Mouse (Mus musculus) kidney, postnatal 36 days (tissue): ENCODE data around the gene Cct8l1.

ENCODE experiments used
- DNase-seq, 2 experiments: peaks; one replicate each; pipeline ENCODE4 v3.0.0; 2021 to 2022; ENCODE audit warnings: mixed read lengths in 2 of 2

Cct8l1 gene

GRCm38 (mm10) chr5:25515767-25516166 is at the start of gene Cct8l1:
Cct8l1 (plus strand) TSS chr5:25516067.
- no peak for DNase-seq

GRCm38 (mm10) chr5:25472070-25472469 is 43.8 kb upstream of the Cct8l1 start:
- DNase-seq = peak in 1 of 2 experiments; percentile 11

- no peak for DNase-seq
Observed at GRCm38 (mm10) chr5:25475789-25476188, 40.1 kb upstream of the Cct8l1 start.

- no peak for DNase-seq
Observed at GRCm38 (mm10) chr5:25478863-25479262, 37.0 kb upstream of the Cct8l1 start.

- no peak for DNase-seq
Observed at GRCm38 (mm10) chr5:25496652-25497051, 19.2 kb upstream of the Cct8l1 start.

- DNase-seq = no peak
Observed at GRCm38 (mm10) chr5:25497369-25497719, 18.5 kb upstream of the Cct8l1 start.

- peak; percentile 48 to 78 for DNase-seq
Observed at GRCm38 (mm10) chr5:25497720-25498345, 18.0 kb upstream of the Cct8l1 start.

- DNase-seq = peak in 1 of 2 experiments; percentile 83
Observed at GRCm38 (mm10) chr5:25498346-25498820, 17.5 kb upstream of the Cct8l1 start, which contains the start of gene Kmt2c. Kmt2c (minus strand) TSS chr5:25498783.

- peak; percentile 77 to 89 for DNase-seq
Observed at GRCm38 (mm10) chr5:25498821-25499422, 16.9 kb upstream of the Cct8l1 start.

- DNase-seq = peak; percentile 97 to 99
Observed at GRCm38 (mm10) chr5:25499423-25500398, 16.2 kb upstream of the Cct8l1 start.

- DNase-seq = no peak
Observed at GRCm38 (mm10) chr5:25500686-25501085, 15.2 kb upstream of the Cct8l1 start.

GRCm38 (mm10) chr5:25506041-25506440 is 9.8 kb upstream of the Cct8l1 start:
- no peak for DNase-seq

- no peak for DNase-seq
Observed at GRCm38 (mm10) chr5:25516301-25516895, 531 bp downstream of the Cct8l1 start.

- no peak for DNase-seq
Observed at GRCm38 (mm10) chr5:25517550-25517949, 1.7 kb downstream of the Cct8l1 start.

- no peak for DNase-seq
Observed at GRCm38 (mm10) chr5:25519820-25520219, 4.0 kb downstream of the Cct8l1 start.

- no peak for DNase-seq
Observed at GRCm38 (mm10) chr5:25521461-25521860, 5.6 kb downstream of the Cct8l1 start.

GRCm38 (mm10) chr5:25526116-25526515 is 10.2 kb downstream of the Cct8l1 start:
- peak; percentile 15 to 32 for DNase-seq

- no peak for DNase-seq
Observed at GRCm38 (mm10) chr5:25526926-25527325, 11.1 kb downstream of the Cct8l1 start.

- no peak for DNase-seq
Observed at GRCm38 (mm10) chr5:25527971-25528370, 12.1 kb downstream of the Cct8l1 start.

GRCm38 (mm10) chr5:25528851-25529528 is 13.1 kb downstream of the Cct8l1 start:
- peak in 1 of 2 experiments; percentile 10 for DNase-seq

- DNase-seq = peak; percentile 100
Observed at GRCm38 (mm10) chr5:25529529-25530421, 13.9 kb downstream of the Cct8l1 start.
